Mouse (Mus musculus): Measurements from ENCODE around the gene Phkg2.

- TF ChIP-seq HCFC1 (IDR thresholded peaks at IDR 0.05; ENCODE audit: borderline replicate concordance, insufficient read depth, low read length): no peak
- no peak for TF ChIP-seq MAFK (IDR thresholded peaks at IDR 0.05; ENCODE audit: insufficient read depth, low read depth, low read length)
- no peak for TF ChIP-seq ZNF384 (IDR thresholded peaks at IDR 0.05; ENCODE audit: low read depth, low read length)
- TF ChIP-seq CHD2 (IDR thresholded peaks at IDR 0.05; ENCODE audit: low read depth, low read length): no peak
- no peak for TF ChIP-seq ZC3H11A (IDR thresholded peaks at IDR 0.05; ENCODE audit: borderline replicate concordance, low read depth, low read length)
These were observed 40.4 kb downstream of the Phkg2 start for GRCm38 (mm10) chr7:127613501-127613900.

Data from ES-E14 (cell line).